Mouse (Mus musculus): ENCODE results near the gene Prkcq. TPM values are rescaled to one million over a fixed set of nuclear protein-coding genes. Genes with fewer than 3 reads are reported as not detected.

The Prkcq gene
- total RNA-seq, 2 experiments from 2014 or later = 42.4 to 46.5 TPM

DNA sequence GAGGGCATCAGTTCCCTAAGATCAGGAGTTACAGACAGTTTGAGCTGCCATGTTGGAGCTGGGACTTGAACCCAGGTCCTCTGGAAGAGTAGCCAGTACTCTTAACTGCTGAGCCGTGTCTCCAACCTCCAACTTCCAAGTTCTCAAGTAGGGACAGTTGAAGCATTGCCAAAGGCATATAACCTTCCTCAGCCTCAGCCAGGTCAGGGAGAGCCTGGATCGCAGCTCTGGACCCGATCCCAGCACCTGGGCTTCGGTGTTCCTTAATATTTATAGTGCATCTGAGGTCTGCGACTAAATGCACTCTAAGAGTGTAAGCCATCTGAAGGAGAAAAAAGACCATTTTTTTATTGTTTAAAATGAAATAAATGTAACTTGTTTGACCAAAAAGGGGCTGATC lies 12.1 kb downstream of the Prkcq start:
- no peak for DNase-seq (ENCODE audit: low spot score in 2 of 2)

DNA sequence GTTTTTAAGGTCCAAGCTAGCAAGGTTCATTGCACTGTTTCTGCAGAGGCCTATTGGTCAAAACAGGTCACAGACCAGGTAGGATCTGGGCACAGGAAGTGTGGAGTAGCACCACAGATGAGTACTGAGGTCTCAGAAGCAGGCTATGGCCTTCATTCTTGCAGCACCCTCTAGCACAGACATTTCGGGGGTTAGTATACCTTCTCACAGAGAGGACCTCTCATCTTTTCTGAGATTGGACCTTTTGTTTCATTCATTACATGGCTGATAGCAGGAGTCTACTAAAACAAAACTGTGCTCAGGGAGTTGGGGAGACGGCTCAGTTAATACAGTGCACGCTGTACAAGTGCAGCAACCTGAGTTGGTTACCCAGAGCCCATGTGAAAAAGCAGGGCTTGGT lies 14.7 kb downstream of the Prkcq start:
- DNase-seq (ENCODE audit: low spot score in 2 of 2) = no peak

DNA sequence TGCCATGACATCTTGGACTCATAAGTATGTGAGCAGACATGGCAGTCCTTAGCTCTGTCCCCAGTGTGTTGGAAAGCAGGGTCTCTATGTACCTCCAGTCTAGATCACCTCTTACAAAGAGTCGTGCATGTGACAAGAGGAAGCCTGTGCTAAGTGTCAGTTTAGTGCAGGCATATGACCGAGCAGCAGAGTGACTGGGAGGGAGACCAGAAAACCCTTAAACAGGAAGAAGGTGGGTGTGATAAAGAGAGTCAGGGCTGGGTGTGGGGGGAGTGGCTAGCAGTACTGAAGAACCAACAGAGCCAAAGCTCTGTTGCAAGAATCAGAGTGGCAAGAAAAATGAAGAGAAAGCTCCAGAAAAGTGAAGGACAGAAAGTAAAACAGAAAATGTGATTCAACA lies 15.3 kb downstream of the Prkcq start:
- DNase-seq (ENCODE audit: low spot score in 2 of 2) = no peak

DNA sequence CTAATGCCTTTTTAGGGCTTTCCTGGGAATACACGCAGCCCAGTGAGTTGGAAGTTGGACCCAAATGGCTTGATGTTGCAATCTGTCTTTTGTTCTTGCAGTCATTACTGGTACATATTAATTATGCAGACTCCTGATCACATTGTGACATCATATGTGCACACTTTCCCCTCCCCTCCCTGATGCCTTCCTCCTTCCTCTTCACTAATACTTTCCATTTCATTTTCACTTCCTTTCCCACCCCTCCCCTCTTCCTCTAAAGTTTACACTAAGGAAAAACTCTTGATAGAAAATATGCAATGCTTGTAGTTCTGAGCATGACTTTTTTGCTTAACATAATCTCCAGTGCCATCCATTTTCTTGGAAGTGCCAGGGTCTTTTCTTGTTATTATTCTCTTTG lies 16.4 kb downstream of the Prkcq start:
- DNase-seq (ENCODE audit: low spot score in 2 of 2) = no peak

DNA sequence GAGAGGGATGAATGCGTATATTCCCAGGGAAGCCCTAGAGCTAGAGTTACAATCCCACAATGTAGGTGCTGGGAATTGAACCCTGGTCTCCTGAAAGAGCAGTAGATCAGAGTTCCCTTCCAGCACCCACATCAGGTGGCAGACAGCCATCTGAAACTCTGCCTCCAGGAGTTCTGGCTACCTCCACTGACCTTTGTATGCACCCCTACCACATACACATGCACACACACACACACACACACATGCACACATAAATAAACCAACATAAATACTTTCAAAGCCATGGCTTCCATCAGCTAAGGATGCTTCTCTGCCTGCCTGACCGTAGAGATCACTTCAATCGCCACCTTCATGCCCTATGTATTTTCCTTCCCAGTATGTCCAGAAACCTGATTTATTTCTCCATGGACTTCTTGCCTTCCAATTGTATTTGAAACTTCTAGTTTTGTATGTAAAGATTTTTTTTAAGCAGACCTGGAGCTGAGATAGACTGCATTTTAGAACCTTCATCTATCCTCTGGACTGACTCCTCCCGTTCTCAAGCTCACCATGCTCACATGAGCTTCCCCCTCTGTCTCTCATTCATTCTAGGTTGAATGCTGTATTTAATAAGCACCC lies 17.4 kb downstream of the Prkcq start:
- DNase-seq (ENCODE audit: low spot score in 2 of 2) = no peak

DNA sequence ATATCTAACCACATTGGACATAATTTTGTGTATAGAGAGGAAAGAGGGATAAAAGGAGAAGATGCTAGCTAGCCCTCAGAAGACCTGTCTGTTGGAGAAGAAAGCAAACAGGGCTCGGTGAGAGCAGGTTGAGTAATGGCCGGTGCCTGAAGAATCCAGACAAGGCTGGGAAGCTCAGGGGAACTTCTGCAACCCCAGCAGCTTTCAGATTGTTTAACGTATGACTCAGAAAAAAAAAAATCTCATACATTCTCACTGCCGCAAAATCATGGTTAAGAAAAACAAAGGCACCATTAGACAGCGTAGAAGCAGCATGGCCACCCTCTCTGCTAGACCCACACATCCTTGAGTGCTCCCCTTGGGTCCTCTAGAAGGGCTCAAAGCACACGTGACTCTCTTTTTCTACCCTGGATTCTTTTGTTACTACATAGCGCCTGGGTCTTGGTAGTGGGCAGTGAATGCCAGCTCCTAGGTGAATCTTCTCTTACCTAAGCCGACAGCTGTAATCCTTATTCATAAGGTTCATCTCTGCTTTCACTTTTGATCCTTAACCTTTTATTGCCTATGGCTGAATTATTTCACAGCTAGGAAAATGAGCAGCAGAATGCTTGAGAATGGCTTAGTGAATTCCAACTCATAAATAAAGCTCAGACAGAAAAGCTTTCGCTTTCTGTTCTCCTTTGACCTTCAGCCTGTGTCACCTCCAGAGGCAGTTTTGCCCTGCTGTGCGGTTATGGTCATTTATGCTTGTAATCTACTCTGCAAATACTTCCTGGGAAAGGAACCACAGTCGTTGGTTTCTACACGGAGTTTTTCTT lies 20.6 kb downstream of the Prkcq start:
- DNase-seq (ENCODE audit: low spot score in 2 of 2) = no peak

DNA sequence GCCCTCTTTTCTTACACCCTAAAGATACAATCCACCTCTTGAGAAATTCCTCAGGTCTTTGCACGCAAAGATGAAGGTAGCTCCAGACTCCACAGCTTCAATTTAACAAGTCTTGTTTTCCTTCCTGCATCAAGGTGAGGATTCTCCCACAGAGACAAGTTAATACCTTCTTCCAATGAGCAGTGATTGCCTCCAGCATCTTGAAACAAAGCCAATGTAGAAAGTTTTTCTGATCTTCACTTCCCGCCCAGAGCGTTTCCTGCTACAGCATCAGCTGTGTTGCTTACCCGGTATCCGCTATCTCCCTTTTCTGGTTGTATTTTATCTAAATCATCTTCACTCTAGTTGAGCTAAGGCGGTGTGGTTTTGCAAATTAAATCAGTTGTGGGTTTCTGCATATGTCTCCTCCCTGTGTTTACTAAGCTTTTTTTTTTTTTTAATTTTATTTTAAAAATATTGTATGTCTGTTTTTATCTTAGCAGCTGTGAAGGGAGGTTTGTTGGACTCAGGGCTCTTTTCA lies 21.3 kb downstream of the Prkcq start:
- DNase-seq (ENCODE audit: low spot score in 2 of 2) = no peak

DNA sequence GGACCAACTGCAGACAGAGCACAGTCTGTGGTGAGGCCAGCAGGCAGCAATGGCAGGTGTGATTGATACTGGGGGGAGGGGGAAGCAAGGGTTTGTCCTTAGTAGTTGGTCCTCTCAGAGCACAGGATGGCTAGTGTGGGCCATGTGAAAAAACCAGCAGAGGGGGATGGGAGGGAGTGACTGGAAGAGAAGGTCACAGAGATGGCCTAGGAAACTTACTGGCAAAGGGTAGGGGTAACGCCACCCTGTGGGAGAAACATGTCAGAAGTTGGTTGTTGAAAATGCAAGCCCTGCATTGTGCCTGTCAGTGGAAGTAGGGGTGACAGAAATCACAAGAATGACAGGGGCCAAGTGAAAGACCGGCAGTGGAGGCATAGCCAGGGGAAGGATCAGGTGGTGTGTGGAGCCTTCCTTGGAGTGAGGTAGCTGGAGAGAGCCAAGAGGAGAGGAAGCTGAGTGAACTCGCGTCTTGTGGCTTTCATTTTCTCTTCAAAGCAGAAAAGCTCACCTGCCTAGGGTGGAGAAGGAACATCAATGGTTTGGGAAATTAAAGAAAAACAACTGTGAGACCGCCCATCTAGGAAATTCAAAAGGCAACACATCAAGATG lies 22.9 kb downstream of the Prkcq start:
- DNase-seq (ENCODE audit: low spot score in 2 of 2) = no peak

DNA sequence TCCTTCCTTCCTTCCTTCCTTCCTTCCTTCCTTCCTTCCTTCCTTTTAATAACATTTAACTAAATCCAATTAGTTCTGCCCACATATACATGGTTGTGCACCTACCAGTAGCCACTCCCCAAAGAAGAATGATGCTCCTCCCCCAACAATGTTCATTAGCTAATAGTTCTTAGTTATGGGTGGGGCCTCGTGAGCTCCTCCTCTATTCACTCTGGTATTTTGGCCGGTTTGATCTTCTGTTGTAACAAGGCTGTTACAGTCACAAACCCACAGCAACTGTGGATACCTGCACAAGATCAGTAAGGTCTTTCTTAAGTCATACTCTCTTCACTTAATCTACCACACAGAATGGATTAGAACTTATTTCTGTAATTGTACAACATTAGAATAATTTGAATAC lies 24.2 kb downstream of the Prkcq start:
- no peak for DNase-seq (ENCODE audit: low spot score in 2 of 2)

DNA sequence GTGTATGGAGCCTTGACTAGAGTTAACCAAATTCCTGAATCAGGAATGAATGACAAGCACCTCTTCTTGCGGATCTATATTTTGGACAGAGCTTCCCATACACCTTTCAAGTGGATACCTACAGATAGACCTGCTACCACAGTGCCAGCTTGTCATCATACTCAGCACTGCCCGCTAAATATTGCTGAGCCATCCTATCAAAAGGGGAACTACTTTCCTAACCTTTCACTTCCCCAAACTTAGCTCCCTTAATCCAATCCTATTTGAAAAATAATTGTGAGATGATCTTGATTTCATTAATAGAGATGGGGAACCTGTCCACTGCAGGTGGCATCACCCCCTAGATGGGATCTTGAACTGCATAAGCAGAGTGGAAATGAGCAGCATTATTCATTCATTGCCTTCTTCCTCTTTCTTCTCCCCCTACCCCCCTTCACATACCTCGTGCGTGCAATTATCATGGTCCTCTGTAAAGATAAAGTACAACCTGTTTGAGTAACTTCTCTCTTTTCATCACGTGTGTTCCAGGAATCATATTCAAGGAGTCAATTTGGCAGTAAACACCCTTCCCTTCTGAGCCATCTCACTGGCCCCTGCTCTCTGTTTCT lies 25.1 kb downstream of the Prkcq start:
- DNase-seq (ENCODE audit: low spot score in 2 of 2) = no peak

DNA sequence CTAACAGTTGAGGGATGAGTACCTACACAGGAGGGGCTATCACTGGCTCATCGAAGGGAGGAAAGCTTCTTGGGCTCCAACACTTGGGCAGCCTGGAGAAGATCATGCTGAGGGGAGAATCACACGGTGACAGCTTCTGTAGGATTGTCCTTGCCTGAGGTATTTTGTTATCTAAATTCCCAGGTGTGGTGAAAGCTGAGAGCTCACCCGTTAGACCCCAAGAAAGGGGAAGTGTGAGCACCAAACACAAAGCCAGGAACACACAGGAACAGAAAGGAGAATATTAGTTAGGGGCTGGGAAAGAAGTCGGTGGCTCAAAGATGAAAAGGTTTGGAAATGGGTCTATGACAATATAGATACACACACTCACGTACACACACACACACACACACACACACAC lies 27.7 kb downstream of the Prkcq start:
- no peak for DNase-seq (ENCODE audit: low spot score in 2 of 2)

DNA sequence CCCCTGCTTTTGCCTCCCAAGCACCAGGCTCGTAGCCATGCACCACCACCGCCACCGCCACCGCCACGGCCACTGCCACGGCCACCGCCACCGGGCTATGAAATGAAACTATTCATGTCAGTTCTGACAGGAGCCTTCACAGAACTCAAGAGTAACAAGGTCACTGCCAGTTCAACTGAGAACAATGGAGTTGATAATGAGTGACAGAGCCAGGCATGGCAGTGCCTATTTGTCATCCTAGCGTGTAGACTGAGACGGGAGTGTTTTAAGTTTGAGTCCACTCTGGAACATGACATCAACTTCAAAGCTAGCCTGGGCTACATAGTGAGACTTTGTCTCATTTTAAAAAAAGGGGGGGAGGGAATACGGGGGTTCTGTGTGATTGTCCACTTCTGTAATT lies 30.9 kb downstream of the Prkcq start:
- DNase-seq (ENCODE audit: low spot score in 2 of 2) = no peak

DNA sequence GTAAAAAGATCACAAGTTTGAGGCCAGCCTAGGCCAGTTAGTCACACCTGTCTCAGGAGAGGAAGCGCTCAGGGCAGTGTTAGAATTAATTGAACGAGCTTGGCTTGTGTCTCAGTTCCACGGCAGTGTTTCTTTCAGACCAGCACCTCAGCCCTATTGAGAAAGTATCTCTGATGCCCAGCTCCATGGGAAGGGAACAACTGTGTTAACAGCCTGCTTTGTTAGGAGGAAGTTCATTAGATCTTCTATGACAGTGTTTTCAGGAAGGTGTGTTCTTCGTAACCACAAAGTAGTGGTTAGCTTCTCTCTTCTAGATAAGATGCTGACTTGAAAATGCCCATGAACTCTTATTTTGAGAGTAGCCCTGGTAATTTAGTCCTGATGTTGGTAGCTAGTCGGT lies 31.4 kb downstream of the Prkcq start:
- no peak for DNase-seq (ENCODE audit: low spot score in 2 of 2)

DNA sequence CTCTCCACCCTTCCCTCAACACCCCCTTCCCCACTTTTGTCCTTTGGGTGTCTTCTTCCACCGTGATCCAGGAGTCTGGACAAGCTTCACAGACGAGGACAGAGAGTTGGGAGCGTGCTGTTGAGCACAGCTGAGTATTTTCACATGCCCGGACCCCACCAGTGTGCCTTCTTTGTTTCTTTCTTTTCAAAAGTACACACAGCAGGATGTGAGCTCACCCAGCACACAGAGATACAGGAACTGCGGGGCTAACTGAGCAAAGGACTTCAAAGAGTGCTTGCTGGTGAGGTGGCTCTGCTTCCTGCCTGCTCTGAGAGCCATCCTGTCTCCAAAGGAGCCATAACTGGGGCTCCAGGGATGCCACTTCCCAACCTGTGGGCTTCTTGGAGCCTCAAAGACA lies 32.3 kb downstream of the Prkcq start:
- DNase-seq (ENCODE audit: low spot score in 2 of 2) = no peak

DNA sequence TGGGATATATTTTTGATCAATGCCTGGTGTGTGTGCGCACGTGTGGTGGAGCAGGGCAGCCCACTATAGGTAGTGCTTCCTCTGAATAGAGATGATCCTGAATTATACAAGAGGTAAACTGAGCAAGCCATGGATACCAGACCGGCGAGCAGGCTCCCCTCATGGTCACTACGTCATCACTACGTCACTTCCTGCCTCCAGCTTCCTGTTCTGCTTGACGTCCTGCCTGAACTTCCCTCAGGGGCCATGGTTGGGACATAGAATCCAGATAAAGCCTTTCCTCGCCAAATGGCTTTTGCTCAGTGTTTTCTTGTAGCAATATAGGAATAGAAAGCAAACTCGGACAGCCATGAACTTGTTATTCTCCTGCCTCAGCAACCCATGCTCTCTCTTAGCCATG lies 33.1 kb downstream of the Prkcq start:
- no peak for DNase-seq (ENCODE audit: low spot score in 2 of 2)

DNA sequence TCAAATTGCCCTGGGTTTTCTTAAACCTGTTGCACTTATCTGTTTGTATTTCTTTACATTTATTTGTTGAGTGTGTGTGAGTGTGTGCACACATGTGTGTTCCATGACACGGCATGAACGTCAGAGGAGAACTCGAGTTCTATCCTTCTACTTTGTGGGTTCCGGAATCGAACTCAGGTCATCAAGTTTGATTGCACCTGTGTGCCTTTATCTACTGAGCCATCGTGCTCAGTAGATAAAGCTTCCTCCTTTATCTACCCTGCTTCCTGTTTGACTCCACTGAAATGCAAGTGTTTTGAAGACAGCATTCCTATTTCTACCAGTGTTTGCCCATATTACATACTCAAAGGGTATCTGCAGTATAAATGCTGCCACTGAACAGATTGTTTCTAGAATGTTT lies 33.8 kb downstream of the Prkcq start:
- no peak for DNase-seq (ENCODE audit: low spot score in 2 of 2)

DNA sequence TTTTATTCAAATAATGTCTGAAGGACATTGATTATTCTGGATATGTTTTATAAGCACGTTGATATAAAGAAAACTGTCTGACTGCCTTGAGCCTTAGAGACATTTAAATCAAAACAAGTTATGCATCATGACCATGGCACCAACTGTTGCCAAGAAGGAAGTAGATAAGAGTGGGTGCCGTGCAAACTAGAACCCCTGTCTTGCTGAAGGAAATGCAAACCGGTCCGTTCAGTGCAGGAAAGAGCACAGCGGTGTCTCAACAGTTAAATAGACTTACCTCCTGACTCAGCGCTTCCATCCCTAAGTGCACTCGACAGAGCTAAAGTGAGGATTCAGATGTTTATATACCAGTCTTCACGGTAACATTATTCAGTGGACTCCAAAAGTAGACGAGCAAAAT lies 36.4 kb downstream of the Prkcq start:
- no peak for DNase-seq (ENCODE audit: low spot score in 2 of 2)

DNA sequence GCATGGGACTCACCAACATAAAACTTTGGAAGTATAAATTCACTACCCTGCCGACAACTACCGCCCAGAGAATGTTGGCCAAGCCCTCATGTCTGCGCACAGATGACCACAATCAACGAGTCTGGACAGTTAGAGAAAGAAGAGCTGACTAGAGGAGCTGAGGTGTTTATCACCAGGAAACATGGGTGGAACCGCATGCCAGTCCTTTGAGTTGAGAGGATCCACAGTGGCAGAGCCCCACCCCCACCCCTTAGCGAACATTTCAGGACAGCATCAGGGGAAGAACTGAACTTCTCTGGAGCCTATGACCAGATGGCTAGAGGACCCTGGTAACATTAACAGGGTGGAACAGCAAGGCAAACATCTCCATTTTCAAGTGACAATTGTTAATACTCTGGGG lies 37.4 kb downstream of the Prkcq start:
- no peak for DNase-seq (ENCODE audit: low spot score in 2 of 2)

DNA sequence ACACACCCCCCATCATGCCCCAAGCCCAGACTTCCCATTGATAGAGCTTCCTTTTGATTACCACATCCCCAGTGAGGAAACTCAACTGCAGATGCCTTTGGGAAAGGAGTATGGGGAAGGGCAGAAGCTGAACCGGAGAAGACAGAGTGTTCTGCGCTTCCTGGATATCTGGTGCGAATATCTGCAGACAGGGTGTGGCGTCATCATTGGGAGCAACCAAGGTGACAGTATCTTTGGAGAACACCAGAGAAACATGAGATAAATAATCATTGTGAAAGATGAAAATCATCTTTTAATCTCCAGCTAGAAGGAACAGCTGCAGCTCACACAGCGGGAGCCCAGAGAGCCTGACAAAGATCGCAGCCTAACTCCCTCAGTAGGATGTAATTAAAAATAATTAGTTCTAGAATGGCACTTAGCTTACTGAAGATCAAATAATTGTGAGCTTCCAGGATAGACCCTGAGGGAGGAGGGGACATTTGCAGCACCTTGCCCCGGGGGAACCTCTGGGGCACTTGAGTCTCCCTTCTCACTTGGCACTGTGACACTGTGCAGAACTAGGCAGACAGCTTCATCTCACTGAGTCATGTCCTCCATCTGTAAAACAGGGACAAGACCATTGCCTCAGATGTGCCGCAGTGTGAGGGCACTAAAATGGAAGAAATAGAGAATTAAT lies 38.5 kb downstream of the Prkcq start:
- no peak for DNase-seq (ENCODE audit: low spot score in 2 of 2)

DNA sequence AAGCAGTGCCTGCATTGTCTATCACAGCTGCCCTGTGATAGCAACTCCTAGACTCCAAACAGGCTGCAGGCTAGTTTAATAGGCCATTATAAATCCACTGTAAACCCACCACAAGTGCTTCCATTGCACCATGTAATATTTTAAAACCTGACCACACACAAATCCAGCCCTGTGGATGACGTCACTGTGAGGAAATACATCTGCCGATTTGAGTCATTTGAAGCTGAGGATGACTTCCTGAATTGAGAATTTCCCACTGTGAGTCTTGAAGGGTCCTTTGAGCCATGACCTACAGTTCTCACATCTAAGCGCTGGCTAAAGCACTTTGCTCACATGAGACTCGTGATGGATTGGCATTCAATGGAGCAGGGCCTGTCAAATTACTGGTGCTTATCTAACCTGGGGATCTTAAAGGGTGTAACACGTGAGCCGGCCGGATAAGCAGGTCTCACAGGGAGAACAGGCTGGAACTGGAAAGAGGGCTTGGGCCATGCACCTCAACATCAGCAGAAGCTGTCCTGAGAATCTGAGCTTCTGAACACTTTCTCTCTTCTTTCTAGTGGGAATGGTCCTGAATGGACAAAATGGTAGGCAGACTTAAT lies 40.2 kb downstream of the Prkcq start:
- no peak for DNase-seq (ENCODE audit: low spot score in 2 of 2)

DNA sequence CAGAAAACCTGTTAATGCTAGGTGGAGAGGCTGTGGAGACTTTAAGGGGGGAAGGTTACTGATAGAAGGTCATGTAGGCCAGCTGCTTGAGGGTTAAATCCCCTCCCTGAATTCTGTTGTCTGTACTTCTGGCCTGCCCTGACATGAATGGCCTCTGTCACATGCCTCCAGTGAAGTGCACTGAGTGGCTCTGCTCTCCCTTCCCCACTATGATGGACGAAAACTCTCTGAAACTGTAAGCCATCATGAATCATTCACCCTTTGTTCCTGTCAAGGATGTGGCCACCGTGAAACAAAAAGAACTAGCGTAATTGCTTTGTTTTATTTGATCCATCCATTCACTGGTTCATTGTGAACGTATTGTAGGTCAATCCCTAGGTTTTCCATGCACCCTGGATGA lies 44.5 kb downstream of the Prkcq start:
- DNase-seq (ENCODE audit: low spot score in 2 of 2) = no peak
